Mouse (Mus musculus): ENCODE measurements around the gene Olfr1307.

Gene Olfr1307

DNA sequence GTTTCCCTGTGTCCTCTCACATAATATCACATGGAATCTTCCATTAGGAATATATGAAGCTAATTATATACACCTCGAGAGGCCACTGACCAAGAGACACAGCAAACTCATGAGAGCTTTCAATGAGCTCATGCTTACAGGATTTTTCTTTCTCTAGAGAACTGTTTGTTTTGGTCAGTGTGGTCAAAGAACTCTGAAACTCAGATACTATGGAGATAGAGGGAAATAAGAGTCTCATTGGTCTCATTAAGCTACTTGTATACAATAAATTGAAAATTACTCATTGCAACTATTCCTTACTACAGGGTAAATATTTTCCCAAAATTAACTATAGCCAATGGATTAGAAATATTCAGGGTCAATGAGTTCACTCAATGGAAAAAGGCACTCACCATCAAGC lies at the start of gene Olfr1307:
Gene Olfr1307, minus strand, starts transcription at position 101 of the 400 bp plus-strand sequence.
- no peak for DNase-seq (ENCODE audit: low spot score in 2 of 2)

GRCm38 (mm10) chr2:111990181-111990580 lies 40.9 kb upstream of the Olfr1307 start, which contains the start of gene Olfr1309:
Gene Olfr1309 (minus strand): TSS chr2:111990281.
- no peak for DNase-seq (ENCODE audit: low spot score in 2 of 2)

DNA sequence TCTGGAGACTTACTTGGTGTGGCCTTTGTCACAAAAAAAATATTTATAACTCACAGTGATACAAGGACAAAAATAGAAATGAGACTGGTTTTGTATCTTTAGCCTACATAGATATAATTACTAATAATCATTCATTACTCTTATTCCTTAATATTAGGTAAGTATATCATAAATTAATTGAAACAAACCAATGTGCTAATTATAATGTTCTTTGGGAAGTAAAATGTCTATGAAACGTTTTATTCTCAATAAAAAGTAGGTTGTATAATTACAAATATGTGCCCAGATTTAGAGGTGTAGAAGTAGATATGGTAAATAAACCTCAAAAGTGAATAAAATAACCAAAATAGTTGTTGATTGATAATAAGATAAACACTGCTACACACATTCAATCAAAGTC lies 15.6 kb upstream of the Olfr1307 start, which contains the start of gene Olfr1308:
Gene Olfr1308, minus strand, starts transcription at position 101 of the 400 bp plus-strand sequence.
- no peak for DNase-seq (ENCODE audit: low spot score in 2 of 2)

- no peak for DNase-seq (ENCODE audit: low spot score in 2 of 2)
These were observed 33.1 kb downstream of the Olfr1307 start, which contains the start of gene Olfr1306 for GRCm38 (mm10) chr2:111916171-111916570. Gene Olfr1306 (minus strand): TSS chr2:111916271.
